ENCODE assay signal across 9 mouse cellular contexts in genomic region chr1:176818763-176819162, GRCm38 (mm10). TPM values are rescaled to one million over a fixed set of nuclear protein-coding genes. Genes with fewer than 3 reads are reported as not detected.
A peak's percentile ranks its signal among the peaks of the same experiment; 100 is the strongest.
DNase-seq lines count a peak whose midpoint lies in the region; ATAC-seq and TF ChIP-seq lines count a peak whose summit lies in the region.
"Had no signal": no experiment of that assay in that cellular context is flagged by ENCODE, and none has a peak within 500 bp of the region (broad histone marks: within the 10 kb centered on the region; RNA-seq: fewer than 3 reads in every experiment).

No protein-coding gene starts in this region.

- H3K4me2 ChIP-seq in liver, postnatal 0 days (ENCODE audit: low read depth, low read length), result peak overlapping the region; percentile 36
- H3K4me2 ChIP-seq: forebrain, embryonic 13.5 days had no signal

- TF ChIP-seq CTCF in liver, postnatal 0 days (IDR thresholded peaks at IDR 0.05; ENCODE audit: low read depth), result no peak
- TF ChIP-seq CTCF in layer of hippocampus, adult 2 months (conservative IDR thresholded peaks at IDR 0.05), result no peak

- 37% methylated on average over 6 of the region's 6 CpGs for WGBS in liver, postnatal 0 days (ENCODE audit: insufficient replicate concordance)

- H3K27ac ChIP-seq in liver, postnatal 0 days (ENCODE audit: low read depth), result peak overlapping the region; percentile 76
- H3K27ac ChIP-seq in layer of hippocampus, adult 2 months, result no peak overlapping the region
- H3K27ac ChIP-seq: forebrain, embryonic 13.5 days had no signal

- DNase-seq in 3134 (ENCODE audit: extremely low read depth, insufficient read length, low spot score) (peak; percentile 69), MN1 (ENCODE audit: low spot score) (peak; percentile 72)
- DNase-seq in heart, adult 9 months (ENCODE audit: low spot score in 2 of 2), result peak; percentile 67 to 85
- DNase-seq in liver, postnatal 0 days, result peak; percentile 53
- DNase-seq in layer of hippocampus, adult 18-20 months (ENCODE audit: low spot score in 2 of 2), result no peak
- no peak for DNase-seq in layer of hippocampus, adult 2 months (ENCODE audit: low spot score in 2 of 2)
- no peak for DNase-seq in layer of hippocampus, postnatal 36 days
- DNase-seq in left cerebral cortex, adult 18-20 months (ENCODE audit: low spot score in 2 of 2), result no peak

- no peaks in the 10 kb centered on the region for H3K36me3 ChIP-seq in liver, postnatal 0 days (replicated peaks; ENCODE audit: insufficient read depth, low read length)

- TF ChIP-seq EP300 in liver, postnatal 0 days (IDR thresholded peaks at IDR 0.05; ENCODE audit: low read depth), result no peak

- no peaks in the 10 kb centered on the region for H3K27me3 ChIP-seq in liver, postnatal 0 days (ENCODE audit: insufficient read depth, low read length)
- H3K27me3 ChIP-seq: forebrain, embryonic 13.5 days had no signal

- no peaks in the 10 kb centered on the region for H3K9me3 ChIP-seq in liver, postnatal 0 days (ENCODE audit: low read length)
- H3K9me3 ChIP-seq: forebrain, embryonic 13.5 days had no signal

- H3K4me1 ChIP-seq in liver, postnatal 0 days (ENCODE audit: insufficient read depth), result peaks cover 30% of the 10 kb centered on the region

- H3K4me3 ChIP-seq in liver, postnatal 0 days (ENCODE audit: low read depth, low read length), result no peak overlapping the region
- no peak overlapping the region for H3K4me3 ChIP-seq in layer of hippocampus, adult 2 months
- H3K4me3 ChIP-seq: forebrain, embryonic 13.5 days had no signal

- peak; percentile 8; the same call in 1 of the 2 replicates for ATAC-seq in liver, postnatal 0 days
- ATAC-seq: forebrain, embryonic 13.5 days had no signal

- H3K9ac ChIP-seq in liver, postnatal 0 days (replicated peaks), result no peak overlapping the region
- H3K9ac ChIP-seq: forebrain, embryonic 13.5 days had no signal

RNA-seq across cellular contexts. Expression of gene Sdccag8, which starts 4.3 kb away (rescaled TPM):
- 4.2 and 4.5 TPM in 2 replicates for polyA plus RNA-seq in liver, postnatal 0 days (2015; fragmentation: Nextera tagmentation; extraction: Ambion mirVana)
- total RNA-seq in layer of hippocampus, adult 18-20 months (2021), result 10 to 100 TPM; 16.3 to 16.9 TPM
- 10 to 100 TPM; 20.0 to 20.7 TPM for total RNA-seq in layer of hippocampus, adult 2 months (2021)
- total RNA-seq in layer of hippocampus, postnatal 36 days (2021), result 10 to 100 TPM; 16.2 to 19.0 TPM
- 10 to 100 TPM; 16.4 to 17.4 TPM for total RNA-seq in left cerebral cortex, adult 18-20 months (2021)

RNA-seq across cellular contexts. Expression of gene Cep170, which starts 4.9 kb away (rescaled TPM):
- 2.6 and 4.4 TPM in 2 replicates for polyA plus RNA-seq in liver, postnatal 0 days (2015; fragmentation: Nextera tagmentation; extraction: Ambion mirVana)
- 100 to 1,000 TPM; 101 to 103 TPM for total RNA-seq in layer of hippocampus, adult 18-20 months (2021)
- total RNA-seq in layer of hippocampus, adult 2 months (2021), result 10 to 100 TPM; 96.4 to 96.8 TPM
- 100 to 1,000 TPM; 104 to 110 TPM for total RNA-seq in layer of hippocampus, postnatal 36 days (2021)
- 10 to 100 TPM; 95.2 to 95.5 TPM for total RNA-seq in left cerebral cortex, adult 18-20 months (2021)

Comparison
In these comparisons a context has a peak if more than half of its experiments do, and no peak if none do; other contexts are left out.
1. DNase-seq: peak in 3134 (single experiment), MN1 (single experiment), heart, adult 9 months (2 of 2) and liver, postnatal 0 days (single experiment); none in layer of hippocampus, adult 18-20 months (0 of 2), layer of hippocampus, adult 2 months (0 of 2), layer of hippocampus, postnatal 36 days (0 of 2) and left cerebral cortex, adult 18-20 months (0 of 2).